Mouse (Mus musculus) heart, adult 2 months (tissue): ENCODE results near the gene Brd1.

ENCODE experiments used
- CTCF ChIP-seq: fragments of 200-600 bp; IDR thresholded peaks from 2 replicates; pipeline ENCODE4 v1.8.1; 2022; ENCODE audit warnings: antibody characterized with exemption, mild to moderate bottlenecking, moderate library complexity
- POLR2A ChIP-seq: fragments of 200-500 bp; IDR thresholded peaks from 2 replicates; pipeline ENCODE4 v1.6.1; 2011; ENCODE audit warnings: mild to moderate bottlenecking, low read depth, low read length, control low read depth; ENCODE audit not compliant: insufficient read depth

DNA sequence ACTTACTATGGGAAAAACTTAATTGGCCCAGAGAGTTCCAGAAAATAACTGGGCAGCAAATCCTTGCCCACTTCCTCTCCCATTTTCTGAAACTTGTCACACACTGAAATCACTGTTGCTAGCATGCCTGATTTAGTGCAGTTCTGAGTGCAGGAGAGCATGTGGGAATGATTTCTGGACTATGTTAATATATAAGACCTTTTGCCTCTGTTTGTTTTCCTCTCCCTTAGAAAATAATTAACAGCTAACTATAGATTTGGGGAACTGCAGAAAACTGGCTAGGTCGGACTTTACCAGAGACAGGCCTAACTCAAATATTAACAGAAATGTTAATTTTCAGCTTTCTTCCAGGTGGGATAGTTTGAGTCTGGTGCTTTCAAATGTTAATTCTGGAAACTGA, 34.5 kb upstream of the Brd1 start:
- TF ChIP-seq POLR2A = no peak
- TF ChIP-seq CTCF = no peak
